Mouse (Mus musculus): ENCODE measurements around the gene Rhoq. TPM values are rescaled to one million over a fixed set of nuclear protein-coding genes. Genes with fewer than 3 reads are reported as not detected.

Rhoq gene
- polyA plus RNA-seq, 1 experiment from 2014 or later: 37.8 TPM

DNA sequence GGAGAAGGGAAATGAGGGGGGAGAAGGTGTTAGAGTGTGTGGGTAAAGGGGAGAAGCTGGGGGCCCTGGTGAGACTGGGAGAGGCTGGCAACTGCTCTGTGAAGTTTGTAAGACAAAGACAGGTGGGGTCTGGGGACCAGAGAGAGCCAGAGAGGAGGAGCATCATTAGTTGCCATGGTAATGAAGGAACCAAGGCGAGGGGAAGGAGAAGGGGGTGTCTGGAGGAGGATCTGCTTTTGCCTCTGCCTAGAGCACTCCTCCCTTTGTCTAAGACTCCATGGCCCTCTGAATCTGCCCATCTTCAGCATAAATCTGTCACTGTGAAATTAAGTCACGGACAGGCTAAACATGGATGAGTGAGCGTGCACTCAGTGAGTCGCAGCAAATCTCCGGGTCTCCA, 30.0 kb upstream of the Rhoq start:
- no peak overlapping the region for H3K4me3 ChIP-seq (ENCODE audit: low read depth, low read length)
- no peak overlapping the region for H3K27ac ChIP-seq (replicated peaks; ENCODE audit: low read depth, low read length)
- H3K9me3 ChIP-seq (ENCODE audit: control insufficient read depth, low read length): no peaks in the 10 kb centered on the region
- 41% methylated on average over 5 of the region's 5 CpGs for WGBS
- H3K27me3 ChIP-seq (replicated peaks; ENCODE audit: control insufficient read depth, insufficient read depth, low read length): no peaks in the 10 kb centered on the region
- peaks cover 7% of the 10 kb centered on the region; the same call in 1 of the 2 replicates for H3K4me1 ChIP-seq (ENCODE audit: control insufficient read depth, insufficient read depth, low read length)
- DNase-seq (ENCODE audit: low spot score): no peak
- peak; percentile 20; the same call in 1 of the 2 replicates for ATAC-seq (ENCODE audit: low read depth)
- no peak overlapping the region for H3K9ac ChIP-seq (ENCODE audit: low read depth, low read length)
- H3K36me3 ChIP-seq (ENCODE audit: control insufficient read depth, insufficient read depth, low read length): no peaks in the 10 kb centered on the region
- H3K4me2 ChIP-seq (ENCODE audit: low read depth, low read length): no peak overlapping the region

DNA sequence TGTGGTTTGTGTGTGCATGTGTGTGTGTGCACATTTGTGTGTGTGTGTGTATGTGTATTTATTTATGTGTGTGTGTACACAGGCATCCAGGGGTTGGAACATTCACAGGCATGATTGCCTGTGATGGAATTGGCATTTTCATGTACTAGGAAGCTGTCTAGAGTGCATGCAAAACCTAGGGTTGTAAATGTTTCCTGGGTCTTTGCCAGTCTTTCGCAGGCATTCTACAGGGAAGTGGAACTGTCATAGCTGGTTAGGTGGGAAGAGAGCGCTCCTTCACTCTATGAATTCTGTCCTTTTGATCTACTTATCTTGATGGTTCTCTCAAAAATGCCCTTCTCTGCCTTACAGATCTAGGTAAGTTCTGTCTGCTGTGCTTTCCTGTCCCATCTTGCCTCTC, 25.8 kb upstream of the Rhoq start:
- H3K4me2 ChIP-seq (ENCODE audit: low read depth, low read length): peak overlapping the region; percentile 76
- DNase-seq (ENCODE audit: low spot score): peak; percentile 57

DNA sequence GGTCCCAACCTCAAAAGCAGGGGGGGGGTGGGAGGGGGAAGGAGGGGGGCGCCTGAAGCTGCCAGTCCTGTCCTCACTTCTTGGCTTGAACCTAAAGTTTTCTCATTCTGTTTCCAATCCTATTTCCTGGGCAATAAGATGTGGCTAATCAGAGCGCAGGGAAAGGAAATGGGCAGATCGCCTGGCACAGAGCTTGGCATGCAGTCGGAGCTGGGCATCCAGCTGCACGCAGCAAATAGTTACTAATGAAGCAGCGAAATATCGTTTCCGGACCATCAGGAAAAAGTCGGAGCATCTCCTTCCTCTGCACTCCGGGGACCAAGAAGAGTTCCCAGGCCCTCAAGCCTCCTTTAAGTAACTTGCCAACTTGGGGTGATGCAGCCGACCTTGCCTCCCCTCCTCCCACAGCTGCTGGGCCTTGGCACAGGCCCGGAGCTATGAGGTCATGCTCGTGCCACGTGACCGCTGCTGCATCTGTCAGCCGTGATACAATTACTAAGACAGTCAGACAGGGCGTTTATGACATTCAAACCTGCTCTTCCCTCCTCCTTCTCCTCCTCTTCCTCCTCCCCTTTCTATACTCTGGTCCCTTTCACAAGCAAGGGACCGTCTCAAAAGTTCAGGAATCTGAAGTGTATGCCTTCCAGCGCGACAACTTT, 25.3 kb upstream of the Rhoq start:
- peak overlapping the region; percentile 42 for H3K4me3 ChIP-seq (ENCODE audit: low read depth, low read length)
- WGBS: 2% methylated on average over 20 of the region's 20 CpGs
- peak overlapping the region; percentile 42 for H3K27ac ChIP-seq (replicated peaks; ENCODE audit: low read depth, low read length)
- peak overlapping the region; percentile 76 for H3K4me2 ChIP-seq (ENCODE audit: low read depth, low read length)
- peaks cover 7% of the 10 kb centered on the region; the same call in 1 of the 2 replicates for H3K4me1 ChIP-seq (ENCODE audit: control insufficient read depth, insufficient read depth, low read length)
- no peaks in the 10 kb centered on the region for H3K27me3 ChIP-seq (replicated peaks; ENCODE audit: control insufficient read depth, insufficient read depth, low read length)
- H3K36me3 ChIP-seq (ENCODE audit: control insufficient read depth, insufficient read depth, low read length): no peaks in the 10 kb centered on the region
- ATAC-seq (ENCODE audit: low read depth): peak; percentile 91
- H3K9me3 ChIP-seq (ENCODE audit: control insufficient read depth, low read length): no peaks in the 10 kb centered on the region
- H3K9ac ChIP-seq (ENCODE audit: low read depth, low read length): peak overlapping the region; percentile 57
- DNase-seq (ENCODE audit: low spot score): peak; percentile 94

More for the DNA sequence above, 25.8 kb upstream of the Rhoq start:
- Histone ChIP-seq H3K4me1 (ENCODE audit: control insufficient read depth, insufficient read depth, low read length) (peaks cover 7% of the 10 kb centered on the region; the same call in 1 of the 2 replicates), H3K9ac (ENCODE audit: low read depth, low read length) (peak overlapping the region; percentile 57), H3K27me3 (replicated peaks; ENCODE audit: control insufficient read depth, insufficient read depth, low read length) (no peaks in the 10 kb centered on the region), H3K36me3 (ENCODE audit: control insufficient read depth, insufficient read depth, low read length) (no peaks in the 10 kb centered on the region), H3K9me3 (ENCODE audit: control insufficient read depth, low read length) (no peaks in the 10 kb centered on the region), H3K27ac (replicated peaks; ENCODE audit: low read depth, low read length) (peak overlapping the region; percentile 42), H3K4me3 (ENCODE audit: low read depth, low read length) (no peak overlapping the region)
- WGBS: 43% methylated on average over 2 of the region's 2 CpGs
- no peak for ATAC-seq (ENCODE audit: low read depth)

DNA sequence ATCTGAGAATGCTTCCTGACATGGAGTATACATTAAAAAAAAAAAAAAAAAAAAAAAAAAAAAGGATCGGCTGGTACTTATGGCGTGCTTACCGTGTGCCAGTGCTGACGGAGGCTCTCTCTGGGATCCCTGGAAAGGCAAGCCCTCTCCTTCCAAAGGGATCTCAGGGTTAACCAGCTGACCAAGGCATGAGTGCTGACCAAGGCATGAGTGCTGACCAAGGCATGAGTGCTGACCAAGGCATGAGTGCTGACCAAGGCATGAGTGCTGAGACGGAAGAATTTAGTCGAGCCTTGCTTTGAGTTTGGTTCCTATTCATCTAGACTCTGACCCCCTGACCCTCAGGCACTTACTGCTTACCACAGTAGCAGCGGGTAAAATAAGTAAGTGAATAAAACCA, 24.2 kb upstream of the Rhoq start:
- no peak overlapping the region for H3K27ac ChIP-seq (replicated peaks; ENCODE audit: low read depth, low read length)
- no peaks in the 10 kb centered on the region for H3K27me3 ChIP-seq (replicated peaks; ENCODE audit: control insufficient read depth, insufficient read depth, low read length)
- H3K9me3 ChIP-seq (ENCODE audit: control insufficient read depth, low read length): no peaks in the 10 kb centered on the region
- WGBS: 48% methylated on average over 6 of the region's 7 CpGs
- DNase-seq (ENCODE audit: low spot score): no peak
- H3K4me2 ChIP-seq (ENCODE audit: low read depth, low read length): no peak overlapping the region
- peaks cover 7% of the 10 kb centered on the region; the same call in 1 of the 2 replicates for H3K4me1 ChIP-seq (ENCODE audit: control insufficient read depth, insufficient read depth, low read length)
- no peak for ATAC-seq (ENCODE audit: low read depth)
- H3K9ac ChIP-seq (ENCODE audit: low read depth, low read length): no peak overlapping the region
- no peak overlapping the region for H3K4me3 ChIP-seq (ENCODE audit: low read depth, low read length)
- H3K36me3 ChIP-seq (ENCODE audit: control insufficient read depth, insufficient read depth, low read length): no peaks in the 10 kb centered on the region

DNA sequence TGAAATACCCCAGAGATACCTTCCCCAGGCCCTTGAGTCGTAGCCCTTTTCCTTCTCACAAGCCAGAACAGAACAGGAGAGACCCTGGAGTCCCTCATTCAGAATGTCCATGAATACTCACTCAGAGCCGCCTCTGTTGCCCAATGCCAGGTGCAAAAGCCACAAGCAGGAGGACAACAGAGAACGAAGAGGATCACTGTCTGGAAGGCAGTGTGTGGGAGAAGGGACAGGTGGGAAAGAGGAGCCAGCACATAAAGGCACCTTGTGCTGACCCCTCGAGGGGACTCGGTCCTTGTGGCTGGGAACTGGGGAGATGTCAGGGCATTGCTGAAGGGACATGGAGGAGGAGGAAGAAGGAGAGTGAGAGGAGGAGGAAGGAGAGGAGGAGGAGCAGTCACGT, 20.8 kb upstream of the Rhoq start:
- Histone ChIP-seq H3K4me1 (ENCODE audit: control insufficient read depth, insufficient read depth, low read length) (peaks cover 6% of the 10 kb centered on the region; the same call in 1 of the 2 replicates), H3K27me3 (replicated peaks; ENCODE audit: control insufficient read depth, insufficient read depth, low read length) (no peaks in the 10 kb centered on the region), H3K4me3 (ENCODE audit: low read depth, low read length) (no peak overlapping the region), H3K4me2 (ENCODE audit: low read depth, low read length) (no peak overlapping the region), H3K9ac (ENCODE audit: low read depth, low read length) (no peak overlapping the region), H3K9me3 (ENCODE audit: control insufficient read depth, low read length) (no peaks in the 10 kb centered on the region), H3K27ac (replicated peaks; ENCODE audit: low read depth, low read length) (no peak overlapping the region), H3K36me3 (ENCODE audit: control insufficient read depth, insufficient read depth, low read length) (no peaks in the 10 kb centered on the region)
- no peak for ATAC-seq (ENCODE audit: low read depth)
- DNase-seq (ENCODE audit: low spot score): no peak
- WGBS: 62% methylated on average over 6 of the region's 6 CpGs

DNA sequence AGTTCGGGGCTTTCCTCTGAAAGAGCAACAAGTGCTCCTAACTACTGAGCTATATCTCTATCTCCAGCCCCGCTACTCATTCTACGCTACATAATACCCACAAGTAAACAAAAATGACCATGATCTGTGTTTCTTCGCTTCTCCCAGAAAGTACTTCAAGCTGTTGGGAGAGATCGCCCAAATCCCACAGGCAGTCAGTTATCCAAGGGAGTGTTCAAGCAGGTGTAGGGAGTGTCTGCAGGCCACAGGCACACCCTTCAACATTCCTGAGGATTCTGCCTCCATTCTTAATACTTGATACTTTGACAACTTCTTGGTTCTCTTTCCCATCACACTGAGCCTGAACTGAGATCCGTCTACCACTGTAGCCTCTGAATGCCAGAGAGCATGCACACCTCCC, 19.7 kb upstream of the Rhoq start:
- no peak for ATAC-seq (ENCODE audit: low read depth)
- H3K4me1 ChIP-seq (ENCODE audit: control insufficient read depth, insufficient read depth, low read length): peaks cover 3% of the 10 kb centered on the region; the same call in 1 of the 2 replicates
- no peaks in the 10 kb centered on the region for H3K9me3 ChIP-seq (ENCODE audit: control insufficient read depth, low read length)
- H3K36me3 ChIP-seq (ENCODE audit: control insufficient read depth, insufficient read depth, low read length): no peaks in the 10 kb centered on the region
- H3K9ac ChIP-seq (ENCODE audit: low read depth, low read length): no peak overlapping the region
- no peak for DNase-seq (ENCODE audit: low spot score)
- no peak overlapping the region for H3K4me2 ChIP-seq (ENCODE audit: low read depth, low read length)
- H3K4me3 ChIP-seq (ENCODE audit: low read depth, low read length): no peak overlapping the region
- H3K27me3 ChIP-seq (replicated peaks; ENCODE audit: control insufficient read depth, insufficient read depth, low read length): no peaks in the 10 kb centered on the region
- H3K27ac ChIP-seq (replicated peaks; ENCODE audit: low read depth, low read length): no peak overlapping the region
- WGBS: 82% methylated on average over 6 of the region's 6 CpGs

DNA sequence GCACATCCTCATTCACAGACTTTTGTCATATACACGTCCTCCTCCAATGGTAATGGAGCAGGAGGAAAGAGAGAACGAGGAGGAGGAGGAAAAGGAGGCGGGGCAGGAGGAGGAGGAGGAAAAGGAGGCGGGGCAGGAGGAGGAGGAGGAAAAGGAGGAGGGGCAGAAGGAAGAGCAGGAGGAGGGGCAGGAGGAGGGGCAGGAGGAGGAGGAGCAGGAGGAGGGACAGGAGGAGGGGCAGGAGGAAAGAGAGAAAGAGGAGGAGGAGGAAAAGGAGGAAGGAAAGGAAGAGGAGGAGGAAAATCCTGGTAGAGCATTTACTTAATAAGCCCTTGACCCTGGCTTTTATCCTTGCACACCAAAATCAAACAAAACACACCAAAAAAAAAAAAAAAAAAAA, 16.8 kb upstream of the Rhoq start:
- WGBS: 56% methylated on average over 4 of the region's 4 CpGs
- Histone ChIP-seq H3K9ac (ENCODE audit: low read depth, low read length) (no peak overlapping the region), H3K9me3 (ENCODE audit: control insufficient read depth, low read length) (no peaks in the 10 kb centered on the region), H3K4me3 (ENCODE audit: low read depth, low read length) (no peak overlapping the region), H3K4me2 (ENCODE audit: low read depth, low read length) (no peak overlapping the region), H3K4me1 (ENCODE audit: control insufficient read depth, insufficient read depth, low read length) (peaks cover 5% of the 10 kb centered on the region; the same call in 1 of the 2 replicates), H3K36me3 (ENCODE audit: control insufficient read depth, insufficient read depth, low read length) (no peaks in the 10 kb centered on the region), H3K27ac (replicated peaks; ENCODE audit: low read depth, low read length) (no peak overlapping the region), H3K27me3 (replicated peaks; ENCODE audit: control insufficient read depth, insufficient read depth, low read length) (no peaks in the 10 kb centered on the region)
- DNase-seq (ENCODE audit: low spot score) (no peak), ATAC-seq (ENCODE audit: low read depth) (no peak)

DNA sequence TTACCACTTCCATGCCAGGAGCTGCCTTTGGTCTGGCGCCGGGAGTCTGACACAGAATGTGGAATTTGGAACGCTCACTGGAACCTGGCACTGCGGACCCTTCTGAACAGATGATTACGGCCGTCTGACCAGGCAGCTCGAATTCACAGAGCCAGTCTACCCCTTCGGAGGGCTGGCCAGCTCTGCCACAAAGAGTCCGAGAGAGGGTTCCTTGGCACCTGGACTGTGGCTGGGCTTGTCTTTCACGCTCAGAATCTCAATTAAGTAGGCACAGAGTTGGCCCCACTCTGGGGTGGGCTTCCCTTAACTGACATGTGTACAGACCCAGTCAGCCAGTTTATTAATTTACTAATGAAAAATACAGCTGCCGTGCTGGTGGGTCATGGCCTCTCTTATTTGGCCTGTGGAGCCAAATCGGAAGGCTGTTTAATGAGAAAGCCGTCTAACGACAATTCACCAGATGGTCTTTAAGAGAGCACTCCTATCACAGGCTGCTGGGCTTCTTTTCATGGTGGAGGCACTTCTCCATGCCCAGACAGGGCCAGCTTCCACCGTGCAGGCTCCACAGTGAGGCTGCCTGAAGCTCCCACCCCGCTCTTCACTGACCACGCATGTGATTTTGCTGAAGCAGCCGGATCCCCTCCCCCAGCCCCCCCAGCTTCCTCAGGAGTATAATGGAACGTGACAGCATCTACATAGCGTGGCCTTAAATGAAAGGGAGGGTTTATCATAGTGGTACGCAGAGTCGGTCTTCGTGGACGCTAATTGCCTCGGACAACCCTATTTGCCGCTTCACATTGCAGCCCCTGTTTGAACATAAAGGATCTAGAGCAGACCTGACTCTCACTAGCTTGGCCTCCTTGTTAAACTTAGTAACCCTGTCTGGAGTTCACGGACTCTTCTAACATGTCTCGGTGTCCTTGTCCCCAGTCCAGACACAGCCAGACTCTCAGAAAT, 14.8 kb upstream of the Rhoq start, which contains the start of gene Atp6v1e2:
Gene Atp6v1e2, minus strand, starts transcription at position 58 of the 957 bp plus-strand sequence.
- Histone ChIP-seq H3K27me3 (replicated peaks; ENCODE audit: control insufficient read depth, insufficient read depth, low read length) (no peaks in the 10 kb centered on the region), H3K36me3 (ENCODE audit: control insufficient read depth, insufficient read depth, low read length) (no peaks in the 10 kb centered on the region), H3K9ac (ENCODE audit: low read depth, low read length) (no peak within 1 kb of the TSS), H3K9me3 (ENCODE audit: control insufficient read depth, low read length) (no peaks in the 10 kb centered on the region), H3K4me2 (ENCODE audit: low read depth, low read length) (no peak within 1 kb of the TSS), H3K27ac (replicated peaks; ENCODE audit: low read depth, low read length) (peak within 1 kb of the TSS; percentile 58; the same call in 1 of the 2 replicates), H3K4me3 (ENCODE audit: low read depth, low read length) (no peak within 1 kb of the TSS), H3K4me1 (ENCODE audit: control insufficient read depth, insufficient read depth, low read length) (peaks cover 5% of the 10 kb centered on the region; the same call in 1 of the 2 replicates)
- peak; percentile 83; the same call in 1 of the 2 replicates for ATAC-seq (ENCODE audit: low read depth)
- 75% methylated on average over 28 of the region's 28 CpGs for WGBS
- DNase-seq (ENCODE audit: low spot score): peak; percentile 52
